Mouse (Mus musculus): ENCODE data around the gene Ctdspl. TPM values are rescaled to one million over a fixed set of nuclear protein-coding genes. Genes with fewer than 3 reads are reported as not detected.

Ctdspl gene
- polyA plus RNA-seq, 1 experiment = 9.3 TPM

GRCm38 (mm10) chr9:118930611-118931010, 4.4 kb downstream of the Ctdspl start:
- H3K4me1 ChIP-seq (replicated peaks; ENCODE audit: control insufficient read depth, insufficient read depth, low read length) = peaks cover 16% of the 10 kb centered on the region
- no peak overlapping the region for H3K27ac ChIP-seq (ENCODE audit: control insufficient read depth, insufficient read depth, low read length)
- no peaks in the 10 kb centered on the region for H3K36me3 ChIP-seq (ENCODE audit: control insufficient read depth, insufficient read depth, low read length)
- no peak overlapping the region for H3K4me3 ChIP-seq (ENCODE audit: control insufficient read depth, insufficient read depth, low read length)
- 89% methylated on average over 9 of the region's 9 CpGs for WGBS
- DNase-seq = no peak
- H3K27me3 ChIP-seq (ENCODE audit: control insufficient read depth, insufficient read depth, low read length) = no peaks in the 10 kb centered on the region
- TF ChIP-seq POLR2A (IDR thresholded peaks at IDR 0.05; ENCODE audit: control insufficient read depth, extremely low read depth, insufficient read depth, low read length, poor library complexity) (no peak), CTCF (IDR thresholded peaks at IDR 0.05; ENCODE audit: borderline replicate concordance, control insufficient read depth, extremely low read depth, insufficient read depth, low read length, poor library complexity) (no peak)

GRCm38 (mm10) chr9:118933800-118934199, 7.5 kb downstream of the Ctdspl start:
- 97% methylated on average over 9 of the region's 9 CpGs for WGBS
- Histone ChIP-seq H3K27ac (ENCODE audit: control insufficient read depth, insufficient read depth, low read length) (no peak overlapping the region), H3K4me1 (replicated peaks; ENCODE audit: control insufficient read depth, insufficient read depth, low read length) (no peaks in the 10 kb centered on the region), H3K36me3 (ENCODE audit: control insufficient read depth, insufficient read depth, low read length) (no peaks in the 10 kb centered on the region), H3K4me3 (ENCODE audit: control insufficient read depth, insufficient read depth, low read length) (no peak overlapping the region), H3K27me3 (ENCODE audit: control insufficient read depth, insufficient read depth, low read length) (no peaks in the 10 kb centered on the region)
- TF ChIP-seq CTCF (IDR thresholded peaks at IDR 0.05; ENCODE audit: borderline replicate concordance, control insufficient read depth, extremely low read depth, insufficient read depth, low read length, poor library complexity) (no peak), POLR2A (IDR thresholded peaks at IDR 0.05; ENCODE audit: control insufficient read depth, extremely low read depth, insufficient read depth, low read length, poor library complexity) (no peak)
- DNase-seq = no peak

DNA sequence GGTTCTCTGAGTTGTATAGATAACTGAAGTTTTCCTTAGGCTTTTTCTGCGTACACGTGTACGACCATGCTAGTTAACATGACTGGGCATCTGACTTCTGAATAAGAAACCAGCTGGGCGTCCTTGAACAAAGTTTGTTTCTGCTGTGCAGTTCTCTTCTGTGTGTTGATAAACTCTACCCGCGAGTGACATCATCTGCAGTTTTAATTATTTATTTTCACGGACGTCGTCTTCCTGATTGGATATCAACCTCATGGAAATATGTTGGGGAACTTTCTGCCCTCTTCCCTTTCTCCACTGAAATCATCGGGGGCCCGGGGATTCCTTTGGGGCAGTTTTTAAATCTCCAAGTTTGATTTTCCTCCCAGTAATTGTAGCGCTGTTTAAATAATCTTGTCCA, 8.1 kb downstream of the Ctdspl start:
- DNase-seq = no peak
- TF ChIP-seq CTCF (IDR thresholded peaks at IDR 0.05; ENCODE audit: borderline replicate concordance, control insufficient read depth, extremely low read depth, insufficient read depth, low read length, poor library complexity) (no peak), POLR2A (IDR thresholded peaks at IDR 0.05; ENCODE audit: control insufficient read depth, extremely low read depth, insufficient read depth, low read length, poor library complexity) (no peak)
- no peaks in the 10 kb centered on the region for H3K36me3 ChIP-seq (ENCODE audit: control insufficient read depth, insufficient read depth, low read length)
- H3K4me3 ChIP-seq (ENCODE audit: control insufficient read depth, insufficient read depth, low read length) = no peak overlapping the region
- 96% methylated on average over 12 of the region's 12 CpGs for WGBS
- H3K4me1 ChIP-seq (replicated peaks; ENCODE audit: control insufficient read depth, insufficient read depth, low read length) = no peaks in the 10 kb centered on the region
- no peak overlapping the region for H3K27ac ChIP-seq (ENCODE audit: control insufficient read depth, insufficient read depth, low read length)
- H3K27me3 ChIP-seq (ENCODE audit: control insufficient read depth, insufficient read depth, low read length) = no peaks in the 10 kb centered on the region

GRCm38 (mm10) chr9:118935098-118935497, 8.8 kb downstream of the Ctdspl start:
- 87% methylated on average over 13 of the region's 13 CpGs for WGBS
- no peak for TF ChIP-seq POLR2A (IDR thresholded peaks at IDR 0.05; ENCODE audit: control insufficient read depth, extremely low read depth, insufficient read depth, low read length, poor library complexity)
- no peak for TF ChIP-seq CTCF (IDR thresholded peaks at IDR 0.05; ENCODE audit: borderline replicate concordance, control insufficient read depth, extremely low read depth, insufficient read depth, low read length, poor library complexity)

DNA sequence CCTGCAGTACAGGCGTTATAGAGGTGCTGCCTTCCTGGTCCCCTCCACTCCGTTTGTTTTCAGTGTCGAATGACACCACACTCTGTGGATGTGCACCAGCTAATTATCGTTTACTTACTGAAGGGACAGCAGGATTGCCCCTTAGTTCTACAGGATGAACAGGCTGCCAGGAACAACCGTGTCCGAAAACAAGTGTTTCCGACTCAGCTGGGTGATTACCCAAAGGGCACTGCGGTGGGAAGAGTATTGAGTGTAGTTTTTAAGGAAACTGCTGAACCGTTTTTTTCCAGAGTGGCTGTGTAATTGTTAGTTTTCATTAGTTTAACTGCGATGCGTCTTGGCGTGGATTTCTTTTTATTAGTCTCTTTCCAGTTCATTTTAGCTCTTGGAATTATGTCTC, 9.8 kb downstream of the Ctdspl start:
- DNase-seq = no peak
- no peaks in the 10 kb centered on the region for H3K4me1 ChIP-seq (replicated peaks; ENCODE audit: control insufficient read depth, insufficient read depth, low read length)
- H3K4me3 ChIP-seq (ENCODE audit: control insufficient read depth, insufficient read depth, low read length) = no peak overlapping the region
- 86% methylated on average over 12 of the region's 12 CpGs for WGBS
- no peak overlapping the region for H3K27ac ChIP-seq (ENCODE audit: control insufficient read depth, insufficient read depth, low read length)
- no peaks in the 10 kb centered on the region for H3K27me3 ChIP-seq (ENCODE audit: control insufficient read depth, insufficient read depth, low read length)
- TF ChIP-seq POLR2A (IDR thresholded peaks at IDR 0.05; ENCODE audit: control insufficient read depth, extremely low read depth, insufficient read depth, low read length, poor library complexity) (no peak), CTCF (IDR thresholded peaks at IDR 0.05; ENCODE audit: borderline replicate concordance, control insufficient read depth, extremely low read depth, insufficient read depth, low read length, poor library complexity) (no peak)
- no peaks in the 10 kb centered on the region for H3K36me3 ChIP-seq (ENCODE audit: control insufficient read depth, insufficient read depth, low read length)

More at GRCm38 (mm10) chr9:118935098-118935497, 8.8 kb downstream of the Ctdspl start:
- no peak overlapping the region for H3K27ac ChIP-seq (ENCODE audit: control insufficient read depth, insufficient read depth, low read length)
- H3K27me3 ChIP-seq (ENCODE audit: control insufficient read depth, insufficient read depth, low read length) = no peaks in the 10 kb centered on the region
- no peaks in the 10 kb centered on the region for H3K36me3 ChIP-seq (ENCODE audit: control insufficient read depth, insufficient read depth, low read length)
- H3K4me1 ChIP-seq (replicated peaks; ENCODE audit: control insufficient read depth, insufficient read depth, low read length) = no peaks in the 10 kb centered on the region
- no peak for DNase-seq
- H3K4me3 ChIP-seq (ENCODE audit: control insufficient read depth, insufficient read depth, low read length) = no peak overlapping the region

DNA sequence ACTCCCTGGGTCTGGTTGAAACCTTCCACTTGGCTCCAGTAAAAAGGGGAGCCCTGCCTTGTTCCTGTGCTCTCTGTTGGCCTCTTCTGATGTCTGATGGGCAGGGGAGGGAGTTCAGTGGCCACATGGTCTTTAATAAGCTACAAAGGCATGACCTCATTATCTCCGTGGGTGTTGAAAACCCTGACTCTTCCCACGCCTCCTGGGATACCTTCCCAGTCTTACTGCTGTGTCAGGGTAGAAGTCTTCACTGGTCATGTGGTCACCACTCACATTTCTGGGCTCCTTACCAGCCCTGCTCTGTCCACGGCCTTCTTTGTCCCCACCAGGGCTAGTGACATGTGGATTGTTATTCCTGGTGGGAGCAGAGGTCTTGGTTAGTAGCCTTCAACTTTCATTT, 11.3 kb downstream of the Ctdspl start:
- no peak for DNase-seq
- 94% methylated on average over 3 of the region's 3 CpGs for WGBS
- Histone ChIP-seq H3K4me3 (ENCODE audit: control insufficient read depth, insufficient read depth, low read length) (no peak overlapping the region), H3K4me1 (replicated peaks; ENCODE audit: control insufficient read depth, insufficient read depth, low read length) (no peaks in the 10 kb centered on the region), H3K27me3 (ENCODE audit: control insufficient read depth, insufficient read depth, low read length) (no peaks in the 10 kb centered on the region), H3K36me3 (ENCODE audit: control insufficient read depth, insufficient read depth, low read length) (no peaks in the 10 kb centered on the region), H3K27ac (ENCODE audit: control insufficient read depth, insufficient read depth, low read length) (no peak overlapping the region)
- TF ChIP-seq POLR2A (IDR thresholded peaks at IDR 0.05; ENCODE audit: control insufficient read depth, extremely low read depth, insufficient read depth, low read length, poor library complexity) (no peak), CTCF (IDR thresholded peaks at IDR 0.05; ENCODE audit: borderline replicate concordance, control insufficient read depth, extremely low read depth, insufficient read depth, low read length, poor library complexity) (no peak)

DNA sequence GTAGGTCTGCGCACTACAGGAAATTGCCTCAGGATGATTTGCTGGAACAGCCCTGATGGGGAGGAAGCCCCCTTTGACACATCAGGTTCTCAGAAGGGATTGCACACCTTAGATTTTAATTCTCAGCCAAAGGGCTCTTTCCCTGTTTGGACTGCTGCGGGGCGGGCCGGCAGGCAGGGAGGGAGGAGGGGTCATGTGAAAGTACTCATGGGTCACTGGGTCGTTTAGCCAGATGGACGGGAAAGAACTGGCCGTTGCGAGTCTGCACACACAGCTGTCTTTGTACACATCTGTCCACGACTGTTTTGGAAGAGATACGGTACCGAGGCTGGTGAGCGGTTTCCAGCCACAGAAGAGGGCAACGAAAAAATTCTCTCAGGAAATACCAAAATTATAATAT, 13.2 kb downstream of the Ctdspl start:
- Histone ChIP-seq H3K27me3 (ENCODE audit: control insufficient read depth, insufficient read depth, low read length) (no peaks in the 10 kb centered on the region), H3K4me3 (ENCODE audit: control insufficient read depth, insufficient read depth, low read length) (no peak overlapping the region), H3K36me3 (ENCODE audit: control insufficient read depth, insufficient read depth, low read length) (no peaks in the 10 kb centered on the region), H3K27ac (ENCODE audit: control insufficient read depth, insufficient read depth, low read length) (no peak overlapping the region), H3K4me1 (replicated peaks; ENCODE audit: control insufficient read depth, insufficient read depth, low read length) (no peaks in the 10 kb centered on the region)
- DNase-seq = no peak
- WGBS = 91% methylated on average over 13 of the region's 13 CpGs
- TF ChIP-seq CTCF (IDR thresholded peaks at IDR 0.05; ENCODE audit: borderline replicate concordance, control insufficient read depth, extremely low read depth, insufficient read depth, low read length, poor library complexity) (no peak), POLR2A (IDR thresholded peaks at IDR 0.05; ENCODE audit: control insufficient read depth, extremely low read depth, insufficient read depth, low read length, poor library complexity) (no peak)
